Mouse (Mus musculus) thymus, postnatal 0 days (tissue): ENCODE measurements around the gene Nav2. TPM values are rescaled to one million over a fixed set of nuclear protein-coding genes. Genes with fewer than 3 reads are reported as not detected.

Experiments used
- DNase-seq: peaks from one replicate; pipeline ENCODE4 v3.0.0-alpha.2; 2015; ENCODE audit warnings: low spot score
- polyA plus RNA-seq: library from polyadenylated mRNA; unstranded; fragments of >200 nt; fragmentation: Nextera tagmentation; extraction: Ambion mirVana; gene quantifications from 2 replicates; pipeline ENCODE4 v1.2.1, GENCODE M21; 2015

The Nav2 gene
- polyA plus RNA-seq, 1 experiment from 2014 or later = 26.8 TPM

- DNase-seq = no peak
These were observed 23.6 kb downstream of the Nav2 start for GRCm38 (mm10) chr7:48932138-48932537.

- DNase-seq = no peak
These were observed 26.3 kb downstream of the Nav2 start for GRCm38 (mm10) chr7:48934816-48935215.

GRCm38 (mm10) chr7:48937562-48937961, 29.0 kb downstream of the Nav2 start:
- DNase-seq = peak; percentile 94

- DNase-seq = peak; percentile 46
These were observed 29.7 kb downstream of the Nav2 start for GRCm38 (mm10) chr7:48938190-48938589.

- no peak for DNase-seq
These were observed 40.0 kb downstream of the Nav2 start for GRCm38 (mm10) chr7:48948381-48949108.

GRCm38 (mm10) chr7:48954501-48954900, 46.0 kb downstream of the Nav2 start:
- no peak for DNase-seq

GRCm38 (mm10) chr7:48958528-48959315, 50.2 kb downstream of the Nav2 start:
- peak; percentile 12 for DNase-seq

- DNase-seq = no peak
These were observed 50.8 kb downstream of the Nav2 start for GRCm38 (mm10) chr7:48959316-48959661.

- DNase-seq = no peak
These were observed 51.6 kb downstream of the Nav2 start for GRCm38 (mm10) chr7:48960152-48960551.

- no peak for DNase-seq
These were observed 53.0 kb downstream of the Nav2 start for GRCm38 (mm10) chr7:48961501-48961900.

- DNase-seq = no peak
These were observed 53.4 kb downstream of the Nav2 start for GRCm38 (mm10) chr7:48961935-48962334.

GRCm38 (mm10) chr7:48963112-48963511, 54.6 kb downstream of the Nav2 start:
- no peak for DNase-seq

- DNase-seq = no peak
These were observed 55.0 kb downstream of the Nav2 start for GRCm38 (mm10) chr7:48963554-48963953.

GRCm38 (mm10) chr7:48965796-48966512, 57.4 kb downstream of the Nav2 start:
- DNase-seq = no peak

- no peak for DNase-seq
These were observed 72.5 kb downstream of the Nav2 start for GRCm38 (mm10) chr7:48981013-48981412.

- DNase-seq = no peak
These were observed 73.3 kb downstream of the Nav2 start for GRCm38 (mm10) chr7:48981814-48982213.

GRCm38 (mm10) chr7:48982573-48982972, 74.1 kb downstream of the Nav2 start:
- no peak for DNase-seq

GRCm38 (mm10) chr7:48991911-48992552, 83.5 kb downstream of the Nav2 start:
- DNase-seq = no peak

- DNase-seq = no peak
These were observed 86.7 kb downstream of the Nav2 start for GRCm38 (mm10) chr7:48995171-48995570.

GRCm38 (mm10) chr7:48995701-48996100, 87.2 kb downstream of the Nav2 start:
- DNase-seq = no peak

GRCm38 (mm10) chr7:48996829-48997228, 88.3 kb downstream of the Nav2 start:
- DNase-seq = no peak

- DNase-seq = no peak
These were observed 89.6 kb downstream of the Nav2 start for GRCm38 (mm10) chr7:48998097-48998496.
